Mouse (Mus musculus) limb, embryonic 12.5 days (tissue): ENCODE data around the gene Ing5. TPM values are rescaled to one million over a fixed set of nuclear protein-coding genes. Genes with fewer than 3 reads are reported as not detected.
"Not testable (repeated sequence)": the region's sequence is repeated elsewhere in the genome, so short reads cannot be mapped to it uniquely, and the experiment has no call there.

Experiments
- ATAC-seq: fragments of 200-750 bp; cut with Nextera tagmentation; 2 replicates; pipeline ENCODE4 v1.8.0; 2017; ENCODE audit warnings: low read depth, moderate TSS enrichment; ENCODE audit not compliant: insufficient number of reproducible peaks, insufficient read depth, low FRiP score, low TSS enrichment
- H3K27ac ChIP-seq: fragments of 300-500 bp; sonication (generic); 2 replicates; pipeline ENCODE4 v1.5.1; 2016; ENCODE audit warnings: mild to moderate bottlenecking, moderate library complexity
- H3K27me3 ChIP-seq: fragments of 300-500 bp; sonication (generic); 2 replicates; pipeline ENCODE4 v1.6.1; 2016; ENCODE audit warnings: mild to moderate bottlenecking, moderate library complexity
- H3K36me3 ChIP-seq: fragments of 300-500 bp; sonication (generic); 2 replicates; pipeline ENCODE4 v1.6.1; 2016; ENCODE audit warnings: mild to moderate bottlenecking, moderate library complexity
- H3K4me1 ChIP-seq: fragments of 300-500 bp; sonication (generic); replicated peaks from 2 replicates; pipeline ENCODE4 v1.6.1; 2016
- H3K4me2 ChIP-seq: fragments of 300-500 bp; sonication (generic); 2 replicates; pipeline ENCODE4 v1.6.1; 2016; ENCODE audit warnings: mild to moderate bottlenecking, moderate library complexity
- H3K4me3 ChIP-seq: fragments of 300-500 bp; sonication (generic); replicated peaks from 2 replicates; pipeline ENCODE4 v1.5.1; 2016; ENCODE audit warnings: mild to moderate bottlenecking
- H3K9ac ChIP-seq: fragments of 300-500 bp; sonication (generic); replicated peaks from 2 replicates; pipeline ENCODE4 v1.6.1; 2016; ENCODE audit warnings: mild to moderate bottlenecking, moderate library complexity
- H3K9me3 ChIP-seq: fragments of 300-500 bp; sonication (generic); 2 replicates; pipeline ENCODE4 v1.6.1; 2016; ENCODE audit warnings: mild to moderate bottlenecking, moderate library complexity
- WGBS: fragments of 180-500 bp; shearing (Covaris S2); methylation state at CpG from one replicate; pipeline ENCODE4 v1.1.7; 2016; 5-methylcytosine and 5-hydroxymethylcytosine counted together
- polyA plus RNA-seq: library from polyadenylated mRNA; unstranded; fragments of >200 nt; fragmentation: Nextera tagmentation; extraction: Ambion mirVana; gene quantifications from 2 replicates; pipeline ENCODE4 v1.2.1, GENCODE M21; 2016

Ing5 gene
- polyA plus RNA-seq, 1 experiment from 2014 or later = 16.8 TPM

DNA sequence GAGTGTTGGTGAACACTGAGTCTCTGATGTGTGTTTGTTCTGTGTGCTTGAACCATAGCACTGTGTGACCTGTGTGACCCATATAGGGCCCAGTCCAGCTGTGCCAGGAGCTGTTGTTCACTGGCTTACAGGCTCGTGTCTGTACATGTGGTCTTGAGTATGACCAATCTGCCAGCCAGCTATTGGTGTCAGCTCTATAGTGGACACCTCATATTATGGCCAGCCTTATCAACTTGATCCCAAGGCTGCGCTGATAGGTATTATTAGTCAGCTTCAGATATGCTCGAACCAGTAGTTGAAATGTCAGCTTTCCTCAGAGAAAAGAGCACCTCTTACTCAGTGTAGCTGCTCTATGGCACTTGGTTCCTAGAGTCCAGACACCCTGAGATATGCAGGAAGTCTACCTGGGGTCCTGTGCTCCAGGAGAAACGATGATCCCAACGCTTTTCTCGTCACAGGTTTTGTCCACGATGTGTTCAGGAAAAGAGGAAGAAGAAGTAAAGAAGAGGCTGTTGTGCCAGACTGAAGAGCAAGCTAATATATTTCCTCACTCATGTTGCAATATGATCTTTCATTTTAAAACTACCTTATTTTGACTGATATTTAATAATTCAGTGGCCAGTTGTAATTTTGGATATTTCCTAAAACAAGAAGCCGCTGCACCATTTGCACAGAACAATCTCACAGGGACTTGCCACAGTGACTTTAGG, 14.2 kb downstream of the Ing5 start:
- no peak overlapping the region for H3K4me3 ChIP-seq
- H3K4me2 ChIP-seq = no peak overlapping the region
- H3K36me3 ChIP-seq = peaks cover 88% of the 10 kb centered on the region
- no peaks in the 10 kb centered on the region for H3K4me1 ChIP-seq
- no peak for ATAC-seq
- no peaks in the 10 kb centered on the region for H3K27me3 ChIP-seq
- 97% methylated on average over 8 of the region's 8 CpGs for WGBS
- no peak overlapping the region for H3K9ac ChIP-seq
- H3K27ac ChIP-seq = no peak overlapping the region
- H3K9me3 ChIP-seq = no peaks in the 10 kb centered on the region

DNA sequence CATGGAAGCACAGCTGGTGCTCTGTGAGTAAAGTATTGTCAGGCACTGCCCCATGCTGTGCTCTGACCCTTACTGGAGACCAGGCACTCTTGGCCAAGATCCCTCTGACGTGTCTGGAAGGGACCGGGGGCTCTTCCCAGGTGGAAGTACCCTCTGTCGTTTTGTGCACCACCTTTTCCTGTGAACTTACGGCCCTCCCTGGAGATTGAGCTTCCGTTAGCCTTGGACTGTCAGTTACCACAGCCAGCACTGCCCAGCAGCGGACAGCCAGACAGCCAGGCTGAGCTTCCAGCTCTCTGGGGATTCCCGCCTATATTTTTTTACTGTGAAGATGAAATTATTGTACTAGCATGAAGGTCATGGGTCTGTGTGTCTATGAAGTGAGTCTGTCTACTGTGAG, 15.0 kb downstream of the Ing5 start:
- Histone ChIP-seq H3K27ac (no peak overlapping the region), H3K9me3 (no peaks in the 10 kb centered on the region), H3K4me2 (no peak overlapping the region), H3K27me3 (no peaks in the 10 kb centered on the region), H3K36me3 (peaks cover 80% of the 10 kb centered on the region), H3K9ac (no peak overlapping the region), H3K4me3 (no peak overlapping the region), H3K4me1 (no peaks in the 10 kb centered on the region)
- 88% methylated on average over 7 of the region's 7 CpGs for WGBS
- no peak for ATAC-seq

DNA sequence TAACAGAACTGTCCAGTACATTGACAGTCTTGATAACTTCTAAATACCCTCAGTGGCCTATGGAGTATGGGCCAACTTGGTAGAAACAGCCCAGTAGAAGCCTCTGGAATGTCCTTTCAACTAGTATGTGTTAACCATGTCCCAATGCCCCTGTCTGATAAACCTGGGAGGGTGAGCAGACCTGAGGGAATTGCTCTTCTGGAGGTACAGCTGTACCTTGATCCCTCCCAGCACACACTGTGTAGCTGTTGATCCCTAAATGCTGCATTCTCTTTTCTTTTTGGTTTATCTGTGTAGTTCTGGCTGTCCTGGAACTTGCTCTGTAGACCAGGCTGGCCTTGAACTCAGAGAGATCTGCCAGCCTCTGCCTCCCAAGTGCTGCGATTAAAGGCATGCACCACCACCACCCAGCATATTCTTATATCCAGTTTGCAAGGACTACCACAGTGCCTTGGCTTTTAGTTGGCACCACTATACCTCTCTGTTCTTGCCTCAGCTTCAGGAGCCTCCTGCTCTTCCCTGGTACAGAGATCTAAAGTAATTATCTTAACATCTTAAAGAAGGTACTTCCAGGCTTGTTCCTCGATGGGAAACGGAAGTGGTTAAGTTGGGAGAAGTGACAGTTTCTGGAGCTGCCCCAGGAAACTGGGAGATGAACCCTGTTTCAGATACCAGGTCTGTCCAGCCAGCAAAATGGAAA, 20.2 kb downstream of the Ing5 start:
- no peak for ATAC-seq
- Histone ChIP-seq H3K4me1 (peaks cover 5% of the 10 kb centered on the region), H3K36me3 (peaks cover 28% of the 10 kb centered on the region), H3K27me3 (no peaks in the 10 kb centered on the region), H3K9me3 (no peaks in the 10 kb centered on the region), H3K27ac (peak overlapping the region; percentile 96; the same call in 1 of the 2 replicates), H3K9ac (no peak overlapping the region), H3K4me3 (no peak overlapping the region), H3K4me2 (peak overlapping the region; percentile 79)
- 81% methylated on average over 3 of the region's 3 CpGs for WGBS

DNA sequence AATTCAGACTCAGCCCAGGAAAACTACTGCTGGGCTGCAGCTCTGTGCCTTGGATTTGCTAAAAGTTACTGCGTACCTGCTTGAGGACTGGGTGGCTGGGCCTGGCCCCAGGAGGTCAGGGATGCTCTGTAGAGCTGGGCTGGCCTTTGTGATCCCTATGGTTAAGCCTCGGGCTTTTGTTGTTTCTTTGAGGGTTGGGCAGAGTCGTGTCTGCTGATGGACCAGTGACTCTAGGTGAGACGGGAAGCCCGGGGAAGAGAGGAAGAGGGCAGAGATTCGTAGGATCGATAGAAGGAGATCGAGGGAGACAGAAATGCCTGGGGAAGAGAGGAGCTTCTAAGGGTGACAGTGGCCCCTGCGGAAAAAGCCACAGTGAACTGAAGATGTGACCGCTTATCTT, 20.8 kb downstream of the Ing5 start, which contains the start of gene D2hgdh:
D2hgdh (plus strand) TSS at position 301 of the 400 bp plus-strand sequence.
- Histone ChIP-seq H3K4me3 (peak within 1 kb of the TSS; percentile 58), H3K9ac (peak within 1 kb of the TSS; percentile 70), H3K27ac (peak within 1 kb of the TSS; percentile 96), H3K4me2 (peak within 1 kb of the TSS; percentile 79), H3K36me3 (peaks cover 21% of the 10 kb centered on the region), H3K27me3 (no peaks in the 10 kb centered on the region), H3K4me1 (peaks cover 5% of the 10 kb centered on the region), H3K9me3 (no peaks in the 10 kb centered on the region)
- no peak for ATAC-seq
- WGBS = 9% methylated on average over 10 of the region's 10 CpGs

DNA sequence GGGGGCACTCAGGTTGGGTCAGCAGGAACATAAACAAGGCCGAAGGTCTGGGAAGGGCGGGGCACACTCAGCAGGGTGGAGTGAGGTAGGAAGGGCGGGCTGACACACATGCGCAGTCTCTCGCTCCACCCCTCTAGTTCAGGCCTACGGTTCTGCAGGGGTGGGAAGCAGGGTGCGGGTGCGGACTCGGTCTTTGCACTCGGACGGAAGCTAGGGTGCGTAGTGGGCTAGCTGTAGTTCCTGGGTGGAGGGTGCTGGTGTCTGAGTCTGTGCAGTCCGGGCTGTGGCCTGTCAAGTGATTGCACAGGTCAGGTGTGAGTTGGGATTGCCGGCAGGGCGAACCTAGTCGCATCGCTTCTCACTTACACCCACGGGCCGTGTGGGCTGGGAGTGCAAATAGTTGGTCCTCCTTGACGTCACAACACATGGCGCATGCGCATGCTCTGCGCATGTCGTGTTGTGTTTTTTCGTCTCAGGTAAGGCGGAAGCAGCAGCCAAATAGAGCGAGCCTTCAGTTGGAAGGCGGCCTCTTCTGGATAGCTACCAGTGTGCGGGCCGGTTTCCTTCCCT, 21.4 kb downstream of the Ing5 start:
- H3K27ac ChIP-seq = peak overlapping the region; percentile 96
- peak overlapping the region; percentile 58 for H3K4me3 ChIP-seq
- no peaks in the 10 kb centered on the region for H3K9me3 ChIP-seq
- H3K4me1 ChIP-seq = peaks cover 5% of the 10 kb centered on the region
- H3K27me3 ChIP-seq = no peaks in the 10 kb centered on the region
- H3K9ac ChIP-seq = peak overlapping the region; percentile 70
- peak overlapping the region; percentile 79 for H3K4me2 ChIP-seq
- under 1% methylated on average over 30 of the region's 30 CpGs for WGBS
- peaks cover 16% of the 10 kb centered on the region for H3K36me3 ChIP-seq
- peak; percentile 95 for ATAC-seq

DNA sequence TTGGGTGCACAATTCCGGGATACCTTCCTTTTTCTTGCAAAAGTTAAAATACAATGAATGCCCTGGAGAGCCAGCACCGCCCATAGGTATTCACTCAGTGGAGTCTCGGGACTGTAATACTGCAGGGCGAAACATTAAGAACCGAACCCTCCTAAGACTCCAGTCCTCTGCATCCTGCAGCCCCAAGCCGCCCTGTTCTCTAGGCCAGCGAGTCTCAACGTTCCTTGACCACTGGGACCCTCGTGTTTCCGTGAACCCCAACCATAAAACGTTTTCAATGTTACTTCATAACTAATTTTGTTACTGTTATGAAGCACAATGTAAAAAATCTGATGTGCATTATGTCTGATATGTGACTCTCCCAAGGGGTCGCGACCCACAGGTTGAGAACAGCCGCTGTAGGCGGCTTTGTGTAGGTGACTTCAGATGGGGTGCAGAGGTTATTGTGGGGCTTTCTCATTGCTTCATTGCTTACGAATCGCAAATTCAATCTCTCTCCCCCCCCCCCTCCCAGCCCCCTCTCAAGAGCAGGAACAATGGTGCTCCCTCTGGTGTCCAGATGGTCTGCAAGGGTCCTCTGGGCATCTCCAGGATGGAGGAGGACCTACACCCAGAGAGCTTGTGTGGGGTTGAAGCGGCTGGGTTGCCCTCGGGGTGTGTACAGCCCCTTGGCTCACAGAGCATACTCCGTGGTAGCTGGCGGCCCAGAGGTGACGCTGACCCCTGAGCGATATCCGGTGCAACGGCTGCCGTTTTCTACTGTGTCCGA, 22.2 kb downstream of the Ing5 start:
- ATAC-seq = peak; percentile 23; the same call in 1 of the 2 replicates
- Histone ChIP-seq H3K4me3 (peak overlapping the region; percentile 58), H3K4me1 (peaks cover 5% of the 10 kb centered on the region), H3K36me3 (peaks cover 8% of the 10 kb centered on the region), H3K27ac (peak overlapping the region; percentile 96), H3K9ac (peak overlapping the region; percentile 70), H3K4me2 (peak overlapping the region; percentile 79), H3K27me3 (no peaks in the 10 kb centered on the region), H3K9me3 (no peaks in the 10 kb centered on the region)
- WGBS = 43% methylated on average over 27 of the region's 27 CpGs

DNA sequence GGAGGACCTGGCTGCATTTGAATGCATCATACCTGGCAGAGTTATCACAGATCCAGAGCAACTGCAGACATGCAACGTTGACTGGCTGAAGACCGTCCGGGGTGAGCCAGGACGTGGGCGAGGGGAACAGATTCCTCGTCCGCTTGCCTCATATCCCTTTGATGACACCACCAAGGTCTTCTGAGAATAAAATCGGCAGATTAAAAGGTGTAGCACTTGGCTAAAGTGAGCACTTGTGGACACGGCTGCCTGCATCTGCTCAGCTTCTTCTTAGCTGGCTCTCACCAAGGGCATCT, 22.7 kb downstream of the Ing5 start:
- peaks cover 5% of the 10 kb centered on the region for H3K4me1 ChIP-seq
- H3K27me3 ChIP-seq = no peaks in the 10 kb centered on the region
- no peaks in the 10 kb centered on the region for H3K9me3 ChIP-seq
- peaks cover 3% of the 10 kb centered on the region for H3K36me3 ChIP-seq
- H3K27ac ChIP-seq = no peak overlapping the region
- H3K4me3 ChIP-seq = no peak overlapping the region
- 95% methylated on average over 9 of the region's 9 CpGs for WGBS
- peak overlapping the region; percentile 79 for H3K4me2 ChIP-seq
- no peak for ATAC-seq
- no peak overlapping the region for H3K9ac ChIP-seq

DNA sequence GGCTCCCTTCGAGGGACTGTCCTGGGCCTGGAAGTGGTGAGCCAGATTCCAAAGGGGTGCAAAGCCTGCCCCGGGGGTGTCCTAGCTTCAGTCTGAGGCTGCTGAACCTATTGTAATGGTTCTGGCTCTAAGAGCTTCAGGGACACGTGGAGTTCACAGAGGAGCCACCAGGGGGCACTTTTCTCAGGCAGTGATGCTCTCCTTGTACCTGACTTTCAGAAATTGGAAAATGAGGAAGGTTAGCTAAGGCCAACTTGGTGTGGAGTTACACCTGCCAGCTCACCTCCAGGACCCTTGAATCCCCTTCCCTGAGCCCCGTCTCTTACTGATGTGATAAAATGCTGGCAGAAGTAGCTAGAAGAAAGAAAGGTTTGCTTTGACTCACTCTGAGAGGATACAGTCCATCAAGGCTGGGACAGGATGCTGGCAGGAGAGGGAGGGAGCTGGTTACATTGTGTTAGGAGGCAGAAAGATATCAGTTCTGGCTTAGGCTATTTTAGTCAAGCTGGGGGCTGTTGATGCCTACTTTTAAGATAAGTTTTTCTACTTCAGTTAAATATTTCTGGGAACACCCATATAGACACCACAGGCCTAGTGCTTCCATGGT, 29.1 kb downstream of the Ing5 start:
- WGBS = 62% methylated on average over 3 of the region's 4 CpGs
- H3K27ac ChIP-seq, ATAC-seq: not testable (repeated sequence)

GRCm38 (mm10) chr1:93834671-93835150, 30.9 kb downstream of the Ing5 start:
- 92% methylated on average over 7 of the region's 7 CpGs for WGBS
- Histone ChIP-seq H3K27me3 (no peaks in the 10 kb centered on the region), H3K4me2 (no peak overlapping the region), H3K27ac (no peak overlapping the region), H3K4me1 (no peaks in the 10 kb centered on the region), H3K4me3 (no peak overlapping the region), H3K9ac (no peak overlapping the region), H3K36me3 (peaks cover 34% of the 10 kb centered on the region), H3K9me3 (no peaks in the 10 kb centered on the region)
- no peak for ATAC-seq

More for the DNA sequence above, 29.1 kb downstream of the Ing5 start:
- H3K4me3 ChIP-seq, H3K4me2 ChIP-seq, H3K9ac ChIP-seq, H3K4me1 ChIP-seq, H3K27me3 ChIP-seq, H3K9me3 ChIP-seq: not testable (repeated sequence)
- H3K36me3 ChIP-seq = peaks cover 28% of the 10 kb centered on the region

- Histone ChIP-seq H3K9me3 (no peaks in the 10 kb centered on the region), H3K9ac (no peak overlapping the region), H3K27ac (no peak overlapping the region), H3K4me3 (no peak overlapping the region), H3K4me1 (no peaks in the 10 kb centered on the region), H3K27me3 (no peaks in the 10 kb centered on the region), H3K36me3 (peaks cover 34% of the 10 kb centered on the region), H3K4me2 (no peak overlapping the region)
- peak; percentile 15; the same call in 1 of the 2 replicates for ATAC-seq
- 90% methylated on average over 4 of the region's 4 CpGs for WGBS
These were observed 31.4 kb downstream of the Ing5 start for GRCm38 (mm10) chr1:93835211-93835610.
